Mouse (Mus musculus) naive thymus-derived CD4-positive, alpha-beta T cell, adult 5 months (primary cell): ENCODE results near the gene Vmn1r230. TPM values are rescaled to one million over a fixed set of nuclear protein-coding genes. Genes with fewer than 3 reads are reported as not detected.

Experiments used
- polyA plus RNA-seq: library from polyadenylated mRNA; unstranded; fragments of 100-300 nt; shearing (Covaris generic); gene quantifications from one replicate; pipeline ENCODE4 v1.2.1, GENCODE M21; 2017

The Vmn1r230 gene
- not detected for polyA plus RNA-seq

DNA sequence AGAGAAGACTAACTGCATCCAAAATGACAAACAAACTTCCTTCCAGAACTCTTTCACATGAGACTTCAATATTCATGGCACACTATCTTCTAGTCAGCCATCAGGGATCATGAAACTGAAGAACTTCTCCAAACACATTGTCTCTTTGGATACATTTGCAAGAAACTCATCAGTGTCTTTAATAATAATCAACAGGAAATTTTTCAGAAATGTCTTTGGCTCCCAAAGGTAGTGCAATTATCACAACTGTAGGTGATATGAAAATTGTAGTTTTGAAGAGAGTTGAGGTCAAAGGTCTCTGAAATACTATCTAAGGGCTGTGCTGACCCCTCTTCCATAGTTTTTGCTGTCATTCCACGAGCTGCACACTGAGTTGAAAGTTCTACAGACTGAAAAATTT lies at the start of gene Vmn1r230:
Gene Vmn1r230, plus strand, starts transcription at position 301 of the 400 bp plus-strand sequence.

DNA sequence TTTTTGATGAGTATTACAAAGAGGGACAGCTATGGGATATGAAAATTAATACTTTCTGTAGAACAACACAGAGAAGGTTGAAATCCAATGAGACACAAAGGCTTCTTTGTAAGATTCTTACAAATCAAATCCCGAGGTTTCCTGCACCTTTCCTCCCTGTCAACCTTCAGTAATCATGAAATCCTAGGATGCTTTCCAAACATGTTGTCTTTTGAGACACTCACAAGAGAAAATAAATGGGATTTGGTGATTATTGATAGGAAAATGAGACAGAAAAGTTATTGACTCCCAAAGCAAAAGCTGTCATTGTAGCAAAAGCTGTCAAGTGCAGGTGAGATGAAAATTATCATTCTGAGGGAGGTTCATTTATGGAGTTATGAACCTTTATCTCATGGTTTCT lies 29.0 kb upstream of the Vmn1r230 start, which contains the start of gene Vmn1r229:
Gene Vmn1r229, plus strand, starts transcription at position 301 of the 400 bp plus-strand sequence.

Other genes with a start within 250 kb of the Vmn1r230 start
- gene Vmn2r110, start 244.0 kb upstream of the Vmn1r230 start, polyA plus RNA-seq, result not detected
- gene Fpr-rs3, start 215.6 kb upstream of the Vmn1r230 start, polyA plus RNA-seq, result not detected
- not detected for gene Vmn1r226, start 157.6 kb upstream of the Vmn1r230 start, polyA plus RNA-seq
- not detected for gene Vmn1r227, start 110.6 kb upstream of the Vmn1r230 start, polyA plus RNA-seq
- not detected for gene Vmn1r228, start 54.3 kb upstream of the Vmn1r230 start, polyA plus RNA-seq
- gene Vmn1r229, start 28.9 kb upstream of the Vmn1r230 start, polyA plus RNA-seq, result not detected
- gene Vmn1r231, start 64.6 kb downstream of the Vmn1r230 start, polyA plus RNA-seq, result not detected
- not detected for gene Vmn1r232, start 79.3 kb downstream of the Vmn1r230 start, polyA plus RNA-seq
- gene Ppp2r1a, start 104.9 kb downstream of the Vmn1r230 start, polyA plus RNA-seq, result 255 TPM
- 0.20 TPM for gene Vmn1r233, start 156.0 kb downstream of the Vmn1r230 start, polyA plus RNA-seq
- 8.6 TPM for gene Zfp160, start 168.5 kb downstream of the Vmn1r230 start, polyA plus RNA-seq